Mouse (Mus musculus): ENCODE data around the gene Chd6.

Gene Chd6

GRCm38 (mm10) chr2:161066097-161066759 is 42.6 kb downstream of the Chd6 start:
- no peak for DNase-seq

GRCm38 (mm10) chr2:161065594-161065993 is 43.3 kb downstream of the Chd6 start:
- DNase-seq: no peak

- no peak for DNase-seq
Measured at GRCm38 (mm10) chr2:161064836-161065235, 44.0 kb downstream of the Chd6 start.

GRCm38 (mm10) chr2:161058841-161059240 is 50.0 kb downstream of the Chd6 start:
- no peak for DNase-seq

- peak; percentile 84 for DNase-seq
Measured at GRCm38 (mm10) chr2:161053765-161054164, 55.1 kb downstream of the Chd6 start.

- DNase-seq: no peak
Measured at GRCm38 (mm10) chr2:161052175-161052574, 56.7 kb downstream of the Chd6 start.

GRCm38 (mm10) chr2:161049426-161049825 is 59.4 kb downstream of the Chd6 start:
- DNase-seq: no peak

GRCm38 (mm10) chr2:161044492-161045201 is 64.2 kb downstream of the Chd6 start:
- peak; percentile 17 for DNase-seq

GRCm38 (mm10) chr2:161042874-161043273 is 66.0 kb downstream of the Chd6 start:
- no peak for DNase-seq

- no peak for DNase-seq
Measured at GRCm38 (mm10) chr2:161040743-161041142, 68.1 kb downstream of the Chd6 start.

GRCm38 (mm10) chr2:161037766-161038165 is 71.1 kb downstream of the Chd6 start:
- DNase-seq: no peak

- DNase-seq: no peak
Measured at GRCm38 (mm10) chr2:161033141-161033540, 75.7 kb downstream of the Chd6 start.

GRCm38 (mm10) chr2:161032394-161032793 is 76.5 kb downstream of the Chd6 start:
- no peak for DNase-seq

GRCm38 (mm10) chr2:161024606-161025005 is 84.3 kb downstream of the Chd6 start:
- no peak for DNase-seq

GRCm38 (mm10) chr2:161017913-161018312 is 91.0 kb downstream of the Chd6 start:
- no peak for DNase-seq

- no peak for DNase-seq
Measured at GRCm38 (mm10) chr2:161012577-161013251, 96.2 kb downstream of the Chd6 start.

GRCm38 (mm10) chr2:161004338-161004737 is 104.5 kb downstream of the Chd6 start:
- DNase-seq: no peak

- no peak for DNase-seq
Measured at GRCm38 (mm10) chr2:160996987-160997763, 111.7 kb downstream of the Chd6 start.

- DNase-seq: no peak
Measured at GRCm38 (mm10) chr2:160994181-160994580, 114.7 kb downstream of the Chd6 start.

GRCm38 (mm10) chr2:160992465-160992864 is 116.4 kb downstream of the Chd6 start:
- DNase-seq: no peak

- DNase-seq: no peak
Measured at GRCm38 (mm10) chr2:160990339-160991070, 118.4 kb downstream of the Chd6 start.

GRCm38 (mm10) chr2:160987503-160987902 is 121.4 kb downstream of the Chd6 start:
- no peak for DNase-seq
